Mouse (Mus musculus) C2C12 (cell line): ENCODE data around the gene Kmt5a.

Source experiments
- CEBPB ChIP-seq: IDR thresholded peaks from one replicate; pipeline ENCODE4 v1.6.1; 2011; ENCODE audit warnings: low read depth, mild to moderate bottlenecking, control low read depth, moderate library complexity
- CTCF ChIP-seq: IDR thresholded peaks from one replicate; pipeline ENCODE4 v1.5.1; 2011; ENCODE audit not compliant: control insufficient read depth, insufficient read depth, insufficient read length
- FOSL1 ChIP-seq: IDR thresholded peaks from one replicate; pipeline ENCODE4 v1.8.0; 2011; ENCODE audit warnings: mild to moderate bottlenecking, low read length; ENCODE audit not compliant: poor library complexity, insufficient read depth, severe bottlenecking
- MAX ChIP-seq: IDR thresholded peaks from one replicate; pipeline ENCODE4 v1.6.1; 2011; ENCODE audit warnings: mild to moderate bottlenecking, control low read depth
- MYOD1 ChIP-seq: IDR thresholded peaks from one replicate; pipeline ENCODE4 v1.6.1; 2011; ENCODE audit warnings: low read depth; ENCODE audit not compliant: control insufficient read depth, insufficient read length
- MYOG ChIP-seq: IDR thresholded peaks from one replicate; pipeline ENCODE4 v1.6.1; 2011; ENCODE audit not compliant: control insufficient read depth, insufficient read length; ENCODE audit errors: extremely low read depth
- USF1 ChIP-seq: IDR thresholded peaks from one replicate; pipeline ENCODE4 v1.6.1; 2011; ENCODE audit warnings: low read depth, mild to moderate bottlenecking, control low read depth, moderate library complexity

- TF ChIP-seq CTCF = no peak
- TF ChIP-seq MYOG = no peak
- TF ChIP-seq MAX = no peak
- no peak for TF ChIP-seq USF1
- TF ChIP-seq MYOD1 = no peak
- no peak for TF ChIP-seq CEBPB
- no peak for TF ChIP-seq FOSL1
These were observed 23.7 kb downstream of the Kmt5a start for GRCm38 (mm10) chr5:124463462-124463861.
